Mouse (Mus musculus) forebrain, embryonic 10.5 days (tissue): ENCODE data around the gene Slc25a34. TPM values are rescaled to one million over a fixed set of nuclear protein-coding genes. Genes with fewer than 3 reads are reported as not detected.

Experiments
- DNase-seq: peaks from one replicate; pipeline ENCODE4 v3.0.0-alpha.2; 2017; ENCODE audit warnings: low spot score; ENCODE audit errors: extremely low spot score
- H3K27ac ChIP-seq: fragments of 300-500 bp; sonication (generic); 2 replicates; pipeline ENCODE4 v1.5.1; 2016; ENCODE audit warnings: mild to moderate bottlenecking
- H3K27me3 ChIP-seq: fragments of 300-500 bp; sonication (generic); 2 replicates; pipeline ENCODE4 v1.6.1; 2016; ENCODE audit warnings: mild to moderate bottlenecking; ENCODE audit not compliant: poor library complexity, severe bottlenecking
- H3K36me3 ChIP-seq: fragments of 300-500 bp; sonication (generic); replicated peaks from 2 replicates; pipeline ENCODE4 v1.6.1; 2016; ENCODE audit warnings: mild to moderate bottlenecking, moderate library complexity
- H3K4me1 ChIP-seq: fragments of 300-500 bp; sonication (generic); 2 replicates; pipeline ENCODE4 v1.6.1; 2016
- H3K4me3 ChIP-seq: fragments of 300-500 bp; sonication (generic); 2 replicates; pipeline ENCODE4 v1.5.1; 2016; ENCODE audit warnings: mild to moderate bottlenecking, moderate library complexity
- H3K9me3 ChIP-seq: fragments of 300-500 bp; sonication (generic); 2 replicates; pipeline ENCODE4 v1.6.1; 2016; ENCODE audit warnings: mild to moderate bottlenecking, moderate library complexity
- WGBS: fragments of 180-500 bp; shearing (Covaris S2); methylation state at CpG from one replicate; pipeline ENCODE4 v1.1.7; 2016; 5-methylcytosine and 5-hydroxymethylcytosine counted together
- polyA plus RNA-seq: library from polyadenylated mRNA; unstranded; fragments of >200 nt; fragmentation: Nextera tagmentation; extraction: Ambion mirVana; gene quantifications from 2 replicates; pipeline ENCODE4 v1.2.1, GENCODE M21; 2016

Gene Slc25a34
- polyA plus RNA-seq, 1 experiment from 2014 or later: not detected

GRCm38 (mm10) chr4:141570821-141571220 lies 52.8 kb downstream of the Slc25a34 start:
- no peak overlapping the region for H3K4me3 ChIP-seq
- H3K27ac ChIP-seq: no peak overlapping the region
- H3K4me1 ChIP-seq: peaks cover 4% of the 10 kb centered on the region; the same call in 1 of the 2 replicates
- DNase-seq: no peak
- no peaks in the 10 kb centered on the region for H3K36me3 ChIP-seq
- 0 out of 2 replicates have a peak, but pooled peaks cover 7% of the 10 kb centered on the region for H3K27me3 ChIP-seq
- WGBS: 81% methylated on average over 1 of the region's 1 CpGs
- no peaks in the 10 kb centered on the region for H3K9me3 ChIP-seq

GRCm38 (mm10) chr4:141570004-141570403 lies 53.6 kb downstream of the Slc25a34 start:
- H3K4me3 ChIP-seq: no peak overlapping the region
- WGBS: 74% methylated on average over 6 of the region's 6 CpGs
- no peaks in the 10 kb centered on the region for H3K36me3 ChIP-seq
- peaks cover 8% of the 10 kb centered on the region for H3K4me1 ChIP-seq
- 0 out of 2 replicates have a peak, but pooled peaks cover 5% of the 10 kb centered on the region for H3K27me3 ChIP-seq
- no peak for DNase-seq
- no peak overlapping the region for H3K27ac ChIP-seq
- H3K9me3 ChIP-seq: no peaks in the 10 kb centered on the region

DNA sequence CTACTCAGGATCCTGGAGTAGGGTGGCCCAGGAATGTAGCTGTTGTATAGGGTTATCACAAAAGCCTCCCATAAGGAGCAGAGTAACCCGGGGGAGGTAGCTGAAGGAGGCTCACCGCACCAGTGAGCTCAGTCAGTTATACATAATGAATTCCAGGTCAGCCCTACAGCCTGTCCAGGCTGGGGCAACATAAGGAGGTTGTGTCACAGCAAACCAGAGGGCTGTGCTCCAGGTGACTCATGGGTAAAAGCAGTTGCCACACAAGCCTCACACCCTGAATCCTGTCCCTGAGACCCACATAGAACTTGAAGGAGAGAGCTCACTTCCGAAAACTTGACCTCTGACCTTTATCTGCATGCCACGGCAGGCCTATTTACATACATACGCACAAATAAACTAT lies 54.7 kb downstream of the Slc25a34 start:
- Histone ChIP-seq H3K4me1 (peaks cover 10% of the 10 kb centered on the region), H3K27me3 (no peaks in the 10 kb centered on the region), H3K4me3 (no peak overlapping the region), H3K36me3 (no peaks in the 10 kb centered on the region), H3K9me3 (no peaks in the 10 kb centered on the region), H3K27ac (no peak overlapping the region)
- WGBS: 82% methylated on average over 5 of the region's 5 CpGs
- no peak for DNase-seq

Other genes with a start within 250 kb of the Slc25a34 start
- gene Clcnka, start 225.1 kb downstream of the Slc25a34 start, polyA plus RNA-seq: 0.05 and 0.06 TPM in 2 replicates
- gene Clcnkb, start 207.8 kb downstream of the Slc25a34 start, polyA plus RNA-seq: not detected in 2 replicates
- gene Hspb7, start 203.0 kb downstream of the Slc25a34 start, polyA plus RNA-seq: not detected in 2 replicates
- not detected in 2 replicates for gene Srarp, start 187.7 kb downstream of the Slc25a34 start, polyA plus RNA-seq
- 58.9 and 61.1 TPM in 2 replicates for gene Zbtb17, start 179.2 kb downstream of the Slc25a34 start, polyA plus RNA-seq
- 10.7 and 12.0 TPM in 2 replicates for gene Spen, start 85.2 kb downstream of the Slc25a34 start, polyA plus RNA-seq
- 23.2 and 30.1 TPM in 2 replicates for gene Fblim1, start 17.7 kb downstream of the Slc25a34 start, polyA plus RNA-seq
- gene Tmem82, start 5.2 kb downstream of the Slc25a34 start, polyA plus RNA-seq: 0.86 and 1.0 TPM in 2 replicates
- 4.0 and 4.4 TPM in 2 replicates for gene Plekhm2, start 41.1 kb upstream of the Slc25a34 start, polyA plus RNA-seq
- gene Rsc1a1, start 61.8 kb upstream of the Slc25a34 start, polyA plus RNA-seq: 2.5 and 3.8 TPM in 2 replicates
- gene Ddi2, start 99.6 kb upstream of the Slc25a34 start, polyA plus RNA-seq: 27.3 and 27.4 TPM in 2 replicates
- not detected in 2 replicates for gene Agmat, start 122.9 kb upstream of the Slc25a34 start, polyA plus RNA-seq
- gene Dnajc16, start 167.1 kb upstream of the Slc25a34 start, polyA plus RNA-seq: 4.8 TPM in 2 replicates
- gene Casp9, start 169.8 kb upstream of the Slc25a34 start, polyA plus RNA-seq: 23.4 and 24.8 TPM in 2 replicates
- not detected in 2 replicates for gene Cela2a, start 202.3 kb upstream of the Slc25a34 start, polyA plus RNA-seq
- gene Ctrc, start 222.5 kb upstream of the Slc25a34 start, polyA plus RNA-seq: not detected in 2 replicates